Mouse (Mus musculus): ENCODE measurements at regions not wholly inside any gene's neighbourhood (a gene's known extent, or its start where the extent isn't known, plus 50 kb on each side); places are given as distances from the start of the nearest gene placed in this dataset.

GRCm38 (mm10) chr13:111953860-111954519, 145.2 kb upstream of the Map3k1 start:
- TF ChIP-seq E2F4 (IDR thresholded peaks at IDR 0.05; ENCODE audit: insufficient read depth) (no peak), TCF12 (IDR thresholded peaks at IDR 0.05; ENCODE audit: insufficient read depth, poor library complexity, severe bottlenecking) (no peak)

All from myocyte (in vitro differentiated cells).